Mouse (Mus musculus) kidney, embryonic 15.5 days (tissue): ENCODE results near the gene Pcp4l1. TPM values are rescaled to one million over a fixed set of nuclear protein-coding genes. Genes with fewer than 3 reads are reported as not detected.
A peak's percentile ranks its signal among the peaks of the same experiment; 100 is the strongest.

Experiments used
- ATAC-seq: fragments of 200-750 bp; cut with Nextera tagmentation; replicated peaks from 2 replicates; pipeline ENCODE4 v1.8.0; 2017; ENCODE audit warnings: moderate TSS enrichment; ENCODE audit not compliant: low FRiP score
- H3K27ac ChIP-seq: fragments of 300-500 bp; sonication (generic); 2 replicates; pipeline ENCODE4 v1.5.1; 2015; ENCODE audit warnings: mild to moderate bottlenecking, inconsistent platforms
- H3K27me3 ChIP-seq: fragments of 300-500 bp; sonication (generic); 2 replicates; pipeline ENCODE4 v1.6.1; 2015; ENCODE audit warnings: inconsistent platforms
- H3K36me3 ChIP-seq: fragments of 300-500 bp; sonication (generic); 2 replicates; pipeline ENCODE4 v1.6.1; 2015; ENCODE audit warnings: inconsistent platforms
- H3K4me1 ChIP-seq: fragments of 300-500 bp; sonication (generic); 2 replicates; pipeline ENCODE4 v1.6.1; 2015; ENCODE audit warnings: inconsistent platforms
- H3K4me2 ChIP-seq: fragments of 300-500 bp; sonication (generic); 2 replicates; pipeline ENCODE4 v1.6.1; 2015; ENCODE audit warnings: moderate library complexity, mild to moderate bottlenecking, inconsistent platforms
- H3K4me3 ChIP-seq: fragments of 300-500 bp; sonication (generic); replicated peaks from 2 replicates; pipeline ENCODE4 v1.5.1; 2015; ENCODE audit warnings: mild to moderate bottlenecking, inconsistent platforms
- H3K9ac ChIP-seq: fragments of 300-500 bp; sonication (generic); 2 replicates; pipeline ENCODE4 v1.6.1; 2015; ENCODE audit warnings: mild to moderate bottlenecking, inconsistent platforms
- H3K9me3 ChIP-seq: fragments of 300-500 bp; sonication (generic); replicated peaks from 2 replicates; pipeline ENCODE4 v1.6.1; 2016; ENCODE audit warnings: inconsistent platforms
- WGBS: fragments of 180-500 bp; shearing (Covaris S2); methylation state at CpG from one replicate; pipeline ENCODE4 v1.1.7; 2015; ENCODE audit warnings: mixed read lengths; 5-methylcytosine and 5-hydroxymethylcytosine counted together
- polyA plus RNA-seq: library from polyadenylated mRNA; unstranded; fragments of >200 nt; fragmentation: Nextera tagmentation; extraction: Ambion mirVana; gene quantifications from 2 replicates; pipeline ENCODE4 v1.2.1, GENCODE M21; 2015

Pcp4l1 gene
- polyA plus RNA-seq, 1 experiment from 2014 or later: 4.0 TPM

DNA sequence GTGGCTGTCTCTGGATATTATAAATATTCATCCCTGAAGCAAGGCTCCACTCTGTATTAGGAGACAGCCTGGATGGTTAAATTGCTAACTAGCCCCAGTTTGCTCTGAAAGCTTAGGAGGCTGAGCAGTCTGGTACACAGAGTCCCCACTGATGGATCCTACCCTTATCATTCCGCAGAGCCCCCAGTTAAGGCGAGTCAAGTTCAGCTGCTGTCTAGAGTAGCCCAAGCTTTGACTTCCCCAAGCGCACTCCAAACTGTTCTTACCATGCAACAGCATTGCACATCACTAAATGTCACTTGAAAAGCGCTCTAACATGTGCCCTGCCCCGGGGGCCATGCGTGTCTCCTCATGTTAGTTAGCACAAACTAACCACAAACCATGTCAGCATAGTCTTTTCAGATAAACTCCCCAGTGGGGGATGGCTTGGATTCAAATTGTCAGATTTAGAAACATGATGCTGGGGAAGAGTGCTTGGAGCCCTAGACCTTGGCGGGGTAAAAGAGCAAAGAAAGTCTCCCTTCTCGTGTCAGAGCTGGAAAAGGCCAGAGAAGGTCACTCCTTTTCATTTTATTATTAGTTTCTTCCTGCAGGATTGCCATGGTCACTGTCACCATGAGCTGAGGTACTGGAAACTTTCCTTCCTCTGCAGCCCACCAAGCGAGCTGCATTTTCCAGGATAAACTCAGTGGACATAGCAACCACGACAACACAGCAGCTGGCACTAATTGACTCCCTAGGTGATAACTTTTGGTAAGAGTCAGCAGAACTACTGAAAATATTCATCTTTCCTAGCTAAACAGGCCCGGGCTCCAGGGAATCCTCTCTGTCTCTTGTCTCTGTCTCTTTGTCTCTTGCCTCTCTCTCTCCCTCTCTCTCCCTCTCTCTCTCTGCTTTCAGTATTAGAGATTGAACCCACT, 1.9 kb downstream of the Pcp4l1 start:
- Histone ChIP-seq H3K4me3 (no peak overlapping the region), H3K4me2 (peak overlapping the region; percentile 60), H3K36me3 (no peaks in the 10 kb centered on the region), H3K27ac (no peak overlapping the region), H3K4me1 (peaks cover 38% of the 10 kb centered on the region), H3K9ac (no peak overlapping the region), H3K27me3 (peaks cover 79% of the 10 kb centered on the region), H3K9me3 (no peaks in the 10 kb centered on the region)
- no peak for ATAC-seq
- 28% methylated on average over 11 of the region's 11 CpGs for WGBS

DNA sequence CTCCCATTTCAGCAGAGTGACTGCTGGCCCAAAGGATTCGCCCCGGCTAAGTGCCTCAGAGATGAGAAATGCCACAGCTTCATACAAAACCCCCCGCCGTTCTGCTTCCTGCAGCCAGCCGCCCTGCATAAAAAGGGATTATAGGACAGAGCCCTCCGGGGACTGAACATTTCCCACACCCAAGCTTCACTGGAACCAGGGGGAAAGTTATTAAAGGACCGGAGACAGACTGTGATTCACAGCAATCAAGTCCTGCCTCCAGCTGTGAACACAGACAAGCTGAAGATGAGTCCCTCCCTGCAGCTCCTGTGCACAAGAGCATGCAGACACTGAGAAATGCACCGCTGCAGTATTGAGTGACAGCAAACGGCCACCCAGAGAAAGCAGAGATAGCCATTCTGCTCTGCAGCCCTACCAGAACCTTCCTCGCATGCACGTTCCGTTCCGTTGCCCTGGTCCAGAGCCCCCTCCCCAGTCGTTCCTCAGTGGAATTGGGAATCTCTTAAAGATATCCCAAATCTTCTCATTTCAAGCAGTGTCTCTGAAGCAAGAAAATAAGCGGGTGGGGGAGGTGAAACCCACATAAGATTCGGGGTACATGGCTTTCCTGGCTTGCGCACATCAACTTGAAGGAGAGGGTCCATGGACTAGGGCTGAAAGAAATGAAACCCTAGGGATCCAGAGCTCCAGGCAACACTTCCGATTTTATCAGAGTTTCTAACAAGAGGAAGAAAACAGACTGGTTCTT, 2.8 kb downstream of the Pcp4l1 start:
- 5% methylated on average over 18 of the region's 18 CpGs for WGBS
- H3K27ac ChIP-seq: no peak overlapping the region

DNA sequence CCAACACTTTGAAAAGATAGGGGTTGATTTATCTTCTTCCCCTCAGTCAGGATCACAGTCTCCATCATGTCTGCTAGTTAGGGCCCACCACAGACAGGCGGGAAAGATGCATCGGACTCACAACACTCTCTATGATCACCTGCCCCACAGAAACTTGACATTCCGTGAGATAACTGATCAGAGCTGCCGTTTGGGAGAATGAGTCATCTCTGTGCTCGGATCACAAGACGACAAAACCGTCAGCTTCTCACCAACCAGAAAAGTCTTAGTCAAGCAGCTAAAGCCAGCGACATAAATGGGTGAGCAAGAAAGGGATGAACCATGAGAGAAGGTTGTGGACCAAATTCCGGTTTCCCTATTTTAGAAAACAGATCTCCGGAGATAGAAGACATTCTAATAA, 3.8 kb downstream of the Pcp4l1 start:
- Histone ChIP-seq H3K9me3 (no peaks in the 10 kb centered on the region), H3K4me2 (no peak overlapping the region), H3K27ac (no peak overlapping the region), H3K27me3 (peaks cover 67% of the 10 kb centered on the region), H3K4me1 (peaks cover 42% of the 10 kb centered on the region), H3K4me3 (no peak overlapping the region), H3K36me3 (no peaks in the 10 kb centered on the region), H3K9ac (no peak overlapping the region)
- ATAC-seq: no peak
- WGBS: 41% methylated on average over 10 of the region's 10 CpGs

More for the DNA sequence above, 2.8 kb downstream of the Pcp4l1 start:
- H3K9ac ChIP-seq: peak overlapping the region; percentile 41
- H3K4me2 ChIP-seq: peak overlapping the region; percentile 60
- peak overlapping the region; percentile 31 for H3K4me3 ChIP-seq
- no peaks in the 10 kb centered on the region for H3K9me3 ChIP-seq
- peak; percentile 65 for ATAC-seq
- H3K36me3 ChIP-seq: no peaks in the 10 kb centered on the region
- peaks cover 76% of the 10 kb centered on the region for H3K27me3 ChIP-seq
- H3K4me1 ChIP-seq: peaks cover 42% of the 10 kb centered on the region

DNA sequence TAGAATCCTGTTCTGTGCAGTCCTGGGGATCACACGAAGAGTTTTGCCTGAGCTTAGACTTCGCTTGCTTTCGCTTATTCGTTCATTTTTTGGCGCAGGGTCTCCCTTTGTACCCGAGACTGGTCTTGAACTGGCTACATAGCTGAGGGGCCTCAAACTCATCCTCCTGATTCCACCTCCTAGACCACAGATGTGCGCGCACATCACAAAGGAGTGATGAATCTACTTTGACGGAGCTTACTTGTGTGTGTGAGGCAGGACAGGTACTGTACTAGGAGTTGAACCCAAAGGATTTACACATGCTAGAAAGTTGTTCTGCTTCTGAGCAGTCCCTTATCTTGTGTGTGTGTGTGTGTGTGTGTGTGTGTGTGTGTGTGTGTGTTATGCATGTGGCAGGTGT, 5.2 kb downstream of the Pcp4l1 start:
- Histone ChIP-seq H3K4me3 (no peak overlapping the region), H3K9me3 (no peaks in the 10 kb centered on the region), H3K4me1 (peaks cover 36% of the 10 kb centered on the region), H3K27me3 (peaks cover 53% of the 10 kb centered on the region), H3K9ac (no peak overlapping the region), H3K27ac (no peak overlapping the region), H3K36me3 (no peaks in the 10 kb centered on the region), H3K4me2 (no peak overlapping the region)
- WGBS: 96% methylated on average over 9 of the region's 9 CpGs
- ATAC-seq: no peak

DNA sequence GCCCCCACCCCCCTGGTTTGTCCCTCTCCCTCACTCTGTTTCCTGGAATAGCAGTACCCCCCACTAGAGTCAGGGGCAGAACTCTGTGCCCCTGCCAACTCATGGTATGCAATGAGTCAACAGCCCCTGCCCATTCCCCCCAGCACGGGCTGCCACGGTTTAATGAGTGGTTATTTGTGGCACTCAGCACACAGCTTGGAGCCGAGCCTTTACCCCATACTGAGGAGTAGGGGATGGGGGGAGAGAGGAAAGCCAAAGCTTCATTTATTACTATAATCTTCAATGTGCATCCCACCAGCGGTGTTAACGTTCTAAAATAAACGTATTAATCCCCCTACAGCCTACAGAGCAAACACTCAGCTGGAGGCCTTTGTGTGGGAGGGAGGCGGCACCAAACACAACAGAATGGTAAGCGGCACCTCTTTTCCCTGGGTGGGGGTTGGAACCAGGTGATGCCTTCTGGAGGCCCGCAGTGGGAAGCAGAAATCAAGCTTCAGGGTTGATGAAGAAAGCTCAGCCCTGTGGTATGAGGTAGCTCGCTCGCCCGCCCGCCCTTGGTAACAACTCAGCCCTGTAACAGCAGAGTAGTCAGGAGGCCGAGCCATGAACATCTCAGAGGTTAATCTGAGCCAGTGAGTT, 6.5 kb downstream of the Pcp4l1 start:
- ATAC-seq: no peak
- no peak overlapping the region for H3K4me2 ChIP-seq

DNA sequence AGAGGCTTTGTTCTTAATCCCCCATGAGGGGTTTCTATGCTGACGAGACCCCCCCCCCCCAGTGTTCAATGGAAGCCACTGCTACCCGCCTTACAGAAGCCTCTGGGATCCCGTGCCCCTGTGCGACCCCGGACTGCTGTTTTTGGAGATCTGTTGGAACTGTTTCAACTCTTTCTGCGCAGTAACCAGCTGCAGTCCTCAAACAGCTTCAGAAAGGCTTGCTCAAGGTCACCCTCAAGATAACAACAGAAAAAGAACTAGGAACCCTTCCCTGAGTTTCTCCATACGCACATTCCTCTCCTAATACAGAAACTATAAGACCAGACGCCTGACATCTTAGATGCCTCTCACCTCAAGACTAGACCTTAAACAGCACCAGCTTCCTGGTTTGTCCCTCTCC, 7.0 kb downstream of the Pcp4l1 start:
- Histone ChIP-seq H3K27ac (0 out of 2 replicates have a peak overlapping the region, but pooled peaks have one; percentile 7), H3K4me1 (peaks cover 26% of the 10 kb centered on the region), H3K9me3 (no peaks in the 10 kb centered on the region), H3K36me3 (no peaks in the 10 kb centered on the region), H3K4me2 (0 out of 2 replicates have a peak overlapping the region, but pooled peaks have one; percentile 31), H3K9ac (no peak overlapping the region), H3K27me3 (peaks cover 35% of the 10 kb centered on the region), H3K4me3 (no peak overlapping the region)
- no peak for ATAC-seq
- 41% methylated on average over 8 of the region's 8 CpGs for WGBS

More for the DNA sequence above, 6.5 kb downstream of the Pcp4l1 start:
- 47% methylated on average over 14 of the region's 14 CpGs for WGBS
- H3K9ac ChIP-seq: no peak overlapping the region
- peaks cover 40% of the 10 kb centered on the region for H3K27me3 ChIP-seq
- peaks cover 28% of the 10 kb centered on the region for H3K4me1 ChIP-seq
- 0 out of 2 replicates have a peak overlapping the region, but pooled peaks have one; percentile 7 for H3K27ac ChIP-seq
- no peak overlapping the region for H3K4me3 ChIP-seq
- H3K36me3 ChIP-seq: no peaks in the 10 kb centered on the region
- no peaks in the 10 kb centered on the region for H3K9me3 ChIP-seq

DNA sequence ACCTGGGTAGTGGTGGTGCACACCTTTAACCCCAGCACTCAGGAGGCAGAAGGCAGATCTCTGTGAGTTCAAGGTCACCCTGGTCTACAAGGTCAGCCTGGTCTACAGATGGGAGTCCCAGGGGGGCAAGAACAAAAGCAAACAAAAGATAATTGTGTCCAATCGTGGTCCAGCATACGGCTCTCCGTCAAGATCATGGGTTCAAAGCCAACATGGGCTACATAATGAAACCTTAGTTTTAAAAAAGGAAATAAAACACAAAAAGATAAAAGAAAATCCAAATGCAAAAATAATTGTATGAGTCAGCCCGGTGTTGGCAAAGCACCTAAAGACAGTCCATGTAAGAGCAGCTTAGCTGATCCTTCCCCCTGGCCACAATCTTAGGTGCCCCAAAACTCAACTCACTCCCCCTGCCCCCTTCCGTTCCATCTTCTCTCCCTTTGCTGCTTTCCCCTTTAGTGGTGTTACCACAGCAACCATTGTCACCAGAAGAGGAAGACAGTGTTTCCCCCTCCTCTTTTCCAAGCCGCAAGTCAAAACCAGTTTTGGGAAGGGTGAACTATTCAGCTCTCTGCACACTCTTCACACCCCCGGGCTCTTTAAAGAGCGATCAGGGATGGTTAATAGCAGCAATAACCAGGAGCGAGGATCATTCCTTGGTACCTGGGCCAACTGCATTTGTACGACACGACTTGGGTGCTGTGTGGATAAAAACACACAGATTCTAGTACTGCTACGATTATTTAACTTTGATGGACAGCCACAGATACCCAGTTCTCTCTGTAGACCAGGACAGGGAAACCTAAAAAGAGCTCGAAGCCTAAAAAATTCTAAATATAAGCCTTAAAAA, 8.0 kb downstream of the Pcp4l1 start:
- ATAC-seq: no peak
- Histone ChIP-seq H3K4me3 (no peak overlapping the region), H3K27me3 (peaks cover 25% of the 10 kb centered on the region), H3K36me3 (no peaks in the 10 kb centered on the region), H3K9me3 (no peaks in the 10 kb centered on the region), H3K9ac (no peak overlapping the region), H3K4me1 (peaks cover 17% of the 10 kb centered on the region), H3K4me2 (no peak overlapping the region), H3K27ac (no peak overlapping the region)
- 60% methylated on average over 13 of the region's 13 CpGs for WGBS

DNA sequence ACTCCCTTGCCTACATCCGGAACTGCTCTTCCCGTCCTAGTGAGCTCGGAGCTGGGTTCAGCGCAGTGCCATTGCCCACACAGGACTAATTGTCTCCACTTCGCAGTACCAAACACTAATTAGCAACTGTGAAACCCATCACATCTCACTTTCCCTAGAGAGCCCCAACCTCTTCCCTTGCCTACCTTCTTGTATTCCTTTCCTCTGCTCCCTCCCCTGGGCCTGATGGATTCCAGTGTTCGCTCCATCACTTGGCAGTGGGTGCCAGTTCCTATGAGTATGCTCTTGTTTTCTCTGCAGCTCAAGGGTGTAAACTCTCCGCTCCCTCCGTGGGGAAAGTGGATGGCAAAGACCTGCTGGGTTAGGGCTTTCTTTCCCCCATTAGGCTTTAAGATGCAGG, 10.4 kb downstream of the Pcp4l1 start:
- Histone ChIP-seq H3K4me2 (no peak overlapping the region), H3K27me3 (peaks cover 2% of the 10 kb centered on the region; the same call in 1 of the 2 replicates), H3K36me3 (no peaks in the 10 kb centered on the region), H3K9ac (no peak overlapping the region), H3K9me3 (no peaks in the 10 kb centered on the region), H3K4me3 (no peak overlapping the region), H3K4me1 (peaks cover 12% of the 10 kb centered on the region), H3K27ac (no peak overlapping the region)
- WGBS: 67% methylated on average over 8 of the region's 8 CpGs
- ATAC-seq: no peak

DNA sequence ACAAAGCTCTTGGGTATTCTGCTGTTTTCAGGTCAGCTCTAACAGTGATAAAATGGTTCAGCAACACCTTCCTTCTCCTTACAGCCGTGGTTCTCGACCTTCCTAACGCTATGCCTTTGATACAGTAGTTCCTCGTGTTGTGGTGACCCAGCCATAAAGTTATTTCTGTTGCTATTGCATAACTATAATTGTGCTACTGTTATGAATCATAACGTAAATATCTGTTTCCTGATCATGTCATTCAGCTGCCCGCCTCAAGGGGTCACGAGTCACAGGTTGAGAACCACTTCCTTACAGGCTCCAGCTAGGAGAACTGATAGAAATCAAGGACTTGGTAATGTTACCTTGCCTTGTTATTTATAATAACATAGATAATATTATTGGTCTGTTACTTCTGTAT, 11.8 kb downstream of the Pcp4l1 start:
- ATAC-seq: no peak
- 68% methylated on average over 7 of the region's 7 CpGs for WGBS
- H3K27me3 ChIP-seq: no peaks in the 10 kb centered on the region

DNA sequence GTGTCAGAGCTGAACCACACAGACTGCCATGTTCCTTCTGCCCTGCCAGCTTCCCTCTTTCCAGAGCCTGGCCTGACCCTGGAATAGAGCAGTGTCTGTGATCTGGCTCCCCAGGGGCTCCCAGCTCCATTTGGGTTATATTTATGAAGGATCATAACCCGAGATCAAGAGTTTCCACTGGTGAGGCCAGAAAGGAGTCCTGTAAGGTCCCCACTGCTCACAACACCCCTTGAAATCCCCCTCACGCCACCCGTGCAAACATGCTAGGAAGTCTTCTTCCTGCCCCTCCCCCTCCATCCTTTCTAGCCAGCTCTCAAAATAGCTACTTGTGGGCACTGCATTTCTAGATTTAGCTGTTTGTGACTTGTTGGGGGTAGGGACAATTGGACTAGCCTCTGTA, 12.4 kb downstream of the Pcp4l1 start:
- WGBS: 71% methylated on average over 3 of the region's 3 CpGs
- Histone ChIP-seq H3K4me1 (no peaks in the 10 kb centered on the region), H3K4me2 (no peak overlapping the region), H3K27me3 (no peaks in the 10 kb centered on the region), H3K9me3 (no peaks in the 10 kb centered on the region), H3K9ac (no peak overlapping the region), H3K27ac (peak overlapping the region; percentile 42; the same call in 1 of the 2 replicates), H3K4me3 (no peak overlapping the region), H3K36me3 (no peaks in the 10 kb centered on the region)
- no peak for ATAC-seq

More for the DNA sequence above, 11.8 kb downstream of the Pcp4l1 start:
- H3K36me3 ChIP-seq: no peaks in the 10 kb centered on the region
- H3K27ac ChIP-seq: no peak overlapping the region
- H3K4me1 ChIP-seq: peaks cover 5% of the 10 kb centered on the region
- H3K4me3 ChIP-seq: no peak overlapping the region
- H3K9ac ChIP-seq: no peak overlapping the region
- H3K9me3 ChIP-seq: no peaks in the 10 kb centered on the region
- H3K4me2 ChIP-seq: no peak overlapping the region

DNA sequence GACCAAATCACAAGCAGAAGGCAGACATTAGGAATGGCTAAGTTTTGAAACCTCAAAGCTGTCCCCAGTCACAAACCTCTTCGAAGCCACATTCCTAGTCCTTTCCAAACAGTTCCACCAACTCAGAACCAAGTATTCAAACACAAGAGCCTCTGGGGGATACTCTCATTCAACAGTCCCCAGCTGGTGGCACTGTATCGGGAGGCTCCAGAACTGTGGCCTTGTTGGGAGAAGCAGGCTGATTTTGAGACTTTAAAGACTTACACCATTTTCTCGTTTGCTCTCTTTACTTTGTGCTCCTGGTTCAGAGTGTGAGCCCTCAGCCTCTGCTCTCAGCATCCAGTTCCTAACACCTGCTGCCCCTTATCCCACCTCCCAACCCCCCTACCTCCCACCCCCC, 13.0 kb downstream of the Pcp4l1 start:
- no peaks in the 10 kb centered on the region for H3K27me3 ChIP-seq
- H3K9me3 ChIP-seq: no peaks in the 10 kb centered on the region
- H3K4me1 ChIP-seq: no peaks in the 10 kb centered on the region
- no peak overlapping the region for H3K4me2 ChIP-seq
- no peak overlapping the region for H3K27ac ChIP-seq
- 81% methylated on average over 3 of the region's 3 CpGs for WGBS
- H3K9ac ChIP-seq: no peak overlapping the region
- H3K36me3 ChIP-seq: no peaks in the 10 kb centered on the region
- no peak for ATAC-seq
- no peak overlapping the region for H3K4me3 ChIP-seq
